Mouse (Mus musculus) adrenal gland, postnatal 4 days (tissue): ENCODE data around the gene Ncstn. TPM values are rescaled to one million over a fixed set of nuclear protein-coding genes. Genes with fewer than 3 reads are reported as not detected.

Experiments used
- DNase-seq, 2 experiments: peaks; one replicate each; pipeline ENCODE4 v3.0.0; 2021 to 2022; ENCODE audit warnings: low spot score in 2 of 2, mixed read lengths in 2 of 2
- total RNA-seq, 2 experiments: library from RNA; stranded (reverse); gene quantifications; 2 replicates each; pipeline ENCODE4 v1.2.3; 2021

Gene Ncstn
- total RNA-seq, 2 experiments from 2014 or later: 148 to 154 TPM

DNA sequence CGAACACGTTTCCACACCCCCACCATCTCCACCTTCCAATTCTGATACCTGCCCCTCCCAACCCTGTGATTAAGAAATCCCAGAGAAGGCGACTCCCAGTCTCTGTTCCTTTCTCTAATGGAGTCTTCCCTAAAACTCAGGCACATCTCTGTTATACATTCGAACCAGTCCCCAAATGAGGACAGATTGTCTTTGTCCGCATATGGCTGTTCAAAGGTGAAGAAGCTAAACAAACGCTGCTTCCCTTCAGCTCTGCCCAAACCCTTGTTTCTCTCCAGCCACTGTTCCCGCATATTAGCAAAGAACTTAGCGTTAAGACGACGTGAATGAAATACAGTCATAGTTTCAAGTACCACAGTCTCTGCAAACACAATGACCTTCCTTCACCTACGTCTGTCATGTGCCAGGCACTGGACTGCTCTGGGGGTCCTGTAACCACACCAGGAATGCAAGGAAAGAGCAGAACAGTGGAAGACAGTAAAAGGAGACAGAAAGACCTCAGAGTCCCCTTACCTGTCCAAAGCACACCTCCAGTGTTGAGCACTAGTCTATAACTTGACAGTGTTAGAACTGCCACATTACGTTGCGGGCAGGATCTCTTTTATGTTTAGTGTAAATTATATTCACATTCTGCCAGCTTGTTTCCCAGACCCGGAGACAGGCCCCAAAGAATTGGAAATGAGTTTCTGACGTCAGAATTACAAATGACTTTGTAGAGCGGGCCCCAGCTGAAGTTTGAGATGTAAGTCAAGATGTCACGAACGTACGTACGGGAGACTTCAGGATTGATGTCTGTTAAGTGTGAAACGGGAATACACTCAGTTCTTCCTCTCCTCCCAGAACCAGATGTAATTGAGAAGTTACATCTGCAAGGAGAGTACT lies 54.0 kb downstream of the Ncstn start, which contains the start of gene Vangl2:
Gene Vangl2, minus strand, starts transcription at position 51 of the 882 bp plus-strand sequence.
- no peak for DNase-seq

DNA sequence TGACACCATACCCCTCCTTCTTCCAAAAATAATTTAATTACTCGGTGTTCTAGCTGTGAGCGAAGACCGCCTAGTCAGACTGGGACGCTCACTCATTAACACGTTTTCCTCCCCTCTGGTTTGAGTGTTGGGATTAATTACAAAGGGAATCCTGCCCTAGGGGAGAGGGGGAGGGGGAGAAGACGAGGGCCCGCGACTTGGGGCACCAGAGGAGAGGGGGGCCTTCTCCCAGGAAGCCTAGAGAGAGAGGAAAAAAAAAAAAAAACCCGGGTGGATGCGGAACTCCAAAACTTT lies 54.8 kb downstream of the Ncstn start:
- no peak for DNase-seq

DNA sequence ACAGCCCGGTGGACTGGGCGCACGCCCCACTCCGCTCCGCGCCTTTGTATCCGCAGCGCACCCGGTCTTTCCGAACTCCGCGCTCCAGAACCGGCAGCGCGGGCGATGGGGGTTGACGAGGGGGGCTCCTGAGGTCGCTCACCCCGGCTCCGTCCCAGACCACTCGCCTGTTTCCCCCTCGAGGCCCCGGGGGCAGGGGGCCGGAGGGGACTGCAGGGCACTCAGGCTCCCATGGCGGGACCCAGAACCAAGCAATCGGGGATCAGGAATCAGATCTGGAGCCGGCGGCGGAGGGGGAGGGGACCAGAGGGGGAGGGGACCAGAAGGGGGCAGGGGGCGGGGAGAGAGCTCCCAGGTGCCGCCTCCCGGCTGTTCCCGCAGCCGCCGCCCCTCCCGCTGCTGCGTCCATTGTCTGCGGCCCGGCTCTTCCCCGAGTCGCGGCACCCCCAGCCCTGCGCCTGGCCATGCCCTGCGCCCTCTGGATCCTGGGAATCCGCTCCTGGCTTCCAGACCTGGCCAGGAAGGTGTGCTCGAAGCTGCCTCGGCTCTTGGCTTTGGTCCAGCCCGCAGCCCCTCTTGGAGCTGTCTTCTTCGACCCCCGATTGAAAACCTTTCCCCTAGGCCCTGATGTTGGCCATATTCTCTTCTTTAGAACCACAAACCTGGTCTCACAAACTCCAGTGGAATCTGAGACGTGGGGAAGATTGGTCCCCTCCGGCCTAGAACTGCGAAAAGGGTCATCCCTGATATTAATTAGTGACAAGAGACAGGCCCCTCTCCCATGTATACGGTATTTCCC lies 55.4 kb downstream of the Ncstn start:
- peak; percentile 78 to 80 for DNase-seq

DNA sequence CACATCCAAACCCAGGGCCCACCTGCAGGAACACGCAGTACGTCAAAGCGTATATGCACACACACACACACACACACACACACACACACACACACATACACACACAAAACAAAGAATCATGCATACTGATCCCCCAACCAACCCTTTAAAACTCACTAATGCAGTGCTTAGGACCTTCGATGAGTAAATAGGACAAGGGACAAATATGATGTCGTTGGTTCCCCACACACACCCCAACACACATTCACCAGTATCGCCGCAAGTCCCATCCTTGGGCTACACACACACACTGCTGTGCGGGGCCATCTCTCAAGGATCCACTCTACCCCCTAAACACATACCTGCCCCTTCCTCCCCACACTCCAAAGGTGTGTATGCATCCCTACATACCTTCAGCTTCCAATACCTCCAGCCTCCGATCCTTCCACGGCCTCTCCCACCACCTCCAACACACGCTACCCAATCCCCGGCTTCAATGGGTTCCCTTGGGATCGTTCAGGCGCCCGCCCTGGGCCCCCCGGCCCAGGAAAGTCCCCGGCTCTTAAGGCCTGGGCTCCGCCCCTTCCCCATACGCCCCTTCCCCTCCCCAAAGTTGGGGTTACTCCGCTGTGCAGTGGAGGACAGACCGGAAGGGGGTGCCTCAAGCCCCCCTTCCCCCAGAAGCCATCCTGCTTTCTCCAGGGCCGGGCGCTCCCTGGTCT lies 56.2 kb downstream of the Ncstn start:
- no peak for DNase-seq

DNA sequence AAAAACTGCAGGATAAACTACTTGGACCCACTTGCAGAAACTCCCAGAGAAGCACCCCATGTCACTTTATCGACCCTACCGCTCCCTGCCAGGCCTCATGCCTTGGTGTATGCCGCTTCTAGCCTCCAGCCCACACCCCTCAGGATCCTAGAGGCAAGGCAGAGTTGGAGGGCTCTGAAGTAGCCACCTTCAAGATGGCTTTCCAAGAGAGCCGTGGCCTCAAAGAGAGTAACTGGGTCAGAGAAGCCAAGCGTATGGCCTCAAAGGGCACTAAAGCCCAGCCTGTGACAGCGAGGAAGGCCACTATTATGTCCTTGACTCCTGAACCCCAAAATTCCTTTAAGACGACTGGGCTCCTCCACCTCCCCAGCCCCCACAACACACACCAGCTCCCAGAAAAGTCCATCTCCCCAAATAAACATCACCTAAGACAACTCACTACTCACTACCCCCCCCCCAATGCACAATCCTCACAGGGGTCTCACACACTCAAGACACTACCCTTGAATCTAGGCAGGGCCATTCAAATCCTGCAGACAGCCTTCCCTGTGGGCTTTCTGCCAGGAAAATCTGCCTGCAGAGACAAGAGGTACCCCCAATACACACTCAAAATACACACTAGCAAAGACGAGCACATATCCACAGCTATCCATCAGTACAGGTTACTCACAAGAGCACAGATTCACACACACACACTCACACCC lies 57.2 kb downstream of the Ncstn start:
- DNase-seq: no peak

DNA sequence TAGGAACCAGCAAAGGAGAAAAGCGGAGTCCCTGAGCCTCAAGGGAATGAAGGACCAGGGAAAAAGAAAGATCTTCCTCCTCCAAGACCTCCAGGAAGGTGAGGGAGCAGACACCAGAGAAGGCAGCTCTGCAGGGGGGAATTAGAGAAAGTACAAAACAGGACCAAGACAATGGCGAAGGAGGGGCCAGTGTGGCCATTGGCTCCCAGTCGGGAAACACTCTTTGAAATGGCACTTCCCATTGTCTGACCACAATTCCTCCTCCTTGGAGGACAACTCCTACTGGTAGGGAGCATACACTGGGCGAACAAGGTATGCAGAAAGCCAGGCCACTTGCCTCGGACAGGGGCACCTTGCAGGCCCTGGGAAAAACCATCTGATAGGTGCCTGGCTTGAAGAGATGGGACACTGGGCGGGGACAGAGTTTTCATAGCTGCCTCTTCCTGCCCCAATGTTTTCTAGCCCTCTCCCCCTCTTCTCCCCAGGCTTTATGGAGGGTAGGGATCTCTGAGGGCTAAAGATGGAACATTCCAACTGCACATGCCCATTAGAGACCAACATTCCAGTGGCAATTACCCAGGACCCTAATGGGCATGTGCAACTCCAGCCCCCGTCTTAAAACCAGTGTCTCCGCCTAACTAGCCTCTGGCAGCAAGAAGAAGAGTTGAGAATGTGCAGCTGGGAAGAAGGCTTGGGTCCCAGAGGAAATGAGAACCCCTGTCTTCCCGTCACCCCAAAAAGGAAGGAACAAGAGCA lies 58.3 kb downstream of the Ncstn start:
- no peak for DNase-seq

DNA sequence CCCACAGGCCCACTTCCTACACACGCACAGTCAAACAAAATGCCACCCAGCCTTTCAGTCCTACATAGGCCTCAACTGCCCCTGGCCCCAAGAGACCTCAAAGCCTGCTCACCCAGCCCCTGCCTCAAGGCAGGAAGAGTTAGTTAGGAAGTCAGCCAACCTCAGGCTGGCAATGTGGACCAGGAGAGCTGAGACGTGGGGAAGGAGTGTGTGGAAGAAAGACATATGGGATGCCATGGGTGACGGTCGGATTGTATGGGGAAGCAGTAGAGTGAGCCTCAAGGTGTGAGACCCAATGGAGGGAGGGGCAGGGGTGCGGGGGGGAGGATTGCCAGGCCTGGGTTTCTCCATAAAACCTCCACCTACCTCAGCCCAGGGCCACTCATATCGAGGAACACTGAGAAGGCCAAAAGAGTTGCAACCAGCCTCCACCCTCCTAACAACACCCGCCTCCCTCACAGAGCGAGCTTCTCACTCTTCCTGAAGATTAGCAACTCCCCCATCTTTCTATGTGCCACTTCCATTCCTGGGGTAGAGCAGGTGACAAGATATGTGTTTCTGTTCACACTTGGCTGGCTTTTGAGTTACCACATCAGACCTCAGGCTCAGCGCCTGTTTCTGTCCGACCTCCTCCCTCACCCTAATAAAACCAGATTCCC lies 62.6 kb downstream of the Ncstn start:
- DNase-seq: no peak

DNA sequence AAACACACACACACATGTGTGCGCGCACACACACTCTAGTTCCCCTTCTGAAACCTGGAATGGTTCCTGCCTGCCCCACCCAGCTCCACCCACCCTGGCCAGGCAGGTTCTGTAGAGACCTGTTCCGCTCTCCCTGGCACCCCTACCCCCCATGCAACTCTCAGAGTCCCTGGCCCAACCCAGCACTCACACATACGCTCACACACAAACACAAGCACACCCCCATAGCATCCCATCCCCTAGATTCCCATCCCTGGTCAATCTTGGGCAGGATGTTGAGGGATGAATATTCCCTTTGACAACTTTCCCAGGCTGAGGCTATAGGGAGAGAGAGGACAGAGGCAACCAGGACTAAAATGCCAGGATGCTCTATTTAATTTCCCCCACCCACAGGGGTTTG lies 63.3 kb downstream of the Ncstn start:
- no peak for DNase-seq

DNA sequence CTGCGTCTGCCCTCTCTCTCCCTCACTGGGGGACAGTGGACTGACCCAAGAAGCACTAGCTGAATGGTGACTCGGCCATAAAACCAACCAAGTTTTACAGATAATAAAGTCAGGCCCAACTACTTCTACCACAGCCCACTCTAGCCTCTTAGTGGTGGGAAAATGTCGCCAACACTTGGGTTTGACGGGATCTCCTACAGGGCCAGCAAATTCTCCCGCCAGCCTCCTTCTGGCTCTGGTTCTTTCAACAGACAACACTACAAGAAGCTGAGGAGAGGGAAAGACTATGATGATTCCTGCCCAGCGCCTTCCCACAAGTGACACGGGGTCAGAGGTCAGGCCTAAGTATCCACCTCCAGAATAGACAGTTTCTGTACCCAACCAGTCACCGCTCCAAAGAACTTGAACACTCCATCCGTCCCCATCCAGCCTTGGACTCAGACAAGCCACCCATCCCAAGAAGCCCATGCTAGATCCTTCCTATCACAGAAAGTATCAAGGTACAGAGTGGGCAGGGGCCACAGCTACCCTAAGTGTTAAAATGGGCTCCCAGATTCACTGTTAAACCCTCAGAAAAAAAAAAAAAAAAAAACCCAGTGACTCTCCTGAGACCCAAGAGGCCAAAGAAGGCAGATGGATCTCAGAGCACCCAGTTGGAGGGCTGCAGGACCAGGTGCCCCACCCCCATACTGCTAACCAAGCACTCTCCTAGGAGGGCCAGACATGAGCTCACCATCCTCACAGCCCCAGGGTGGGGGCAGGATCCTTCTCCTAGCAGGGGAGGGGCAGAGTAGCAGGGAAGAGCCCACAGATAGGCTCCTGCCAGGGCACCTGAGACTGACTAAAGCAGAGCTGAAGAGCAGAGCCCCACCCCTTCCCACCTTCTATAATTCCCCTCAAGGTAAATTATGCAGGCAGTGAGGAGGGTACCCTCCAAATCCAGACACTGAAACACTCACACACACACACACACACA lies 64.0 kb downstream of the Ncstn start:
- no peak for DNase-seq

DNA sequence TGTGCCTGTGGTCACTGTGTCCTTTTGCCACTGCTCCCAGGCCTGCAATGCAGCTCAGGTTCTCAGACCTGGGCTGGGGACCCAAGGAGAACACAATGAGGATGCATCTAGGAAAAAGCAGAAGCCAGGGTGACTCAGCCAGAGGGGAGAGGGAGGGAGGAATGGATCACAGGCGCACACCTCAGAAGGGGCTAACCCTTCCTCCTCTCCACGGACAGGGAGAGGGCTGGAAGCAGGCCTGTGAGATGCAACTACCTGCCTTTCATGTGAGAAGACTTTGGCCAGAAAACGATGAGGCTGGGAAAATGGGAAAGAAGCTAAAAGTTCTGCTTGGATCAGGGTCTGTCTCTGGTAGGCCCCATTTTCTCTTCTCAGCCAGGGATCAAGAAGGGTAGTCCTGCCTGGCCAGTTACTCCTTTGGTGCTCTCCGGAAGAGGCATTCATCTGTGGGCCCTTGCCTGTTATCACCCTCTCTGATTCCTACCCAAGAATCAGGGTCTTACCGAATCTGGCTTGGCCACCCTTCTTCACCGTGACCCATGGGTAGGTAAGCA lies 65.0 kb downstream of the Ncstn start:
- DNase-seq: no peak

DNA sequence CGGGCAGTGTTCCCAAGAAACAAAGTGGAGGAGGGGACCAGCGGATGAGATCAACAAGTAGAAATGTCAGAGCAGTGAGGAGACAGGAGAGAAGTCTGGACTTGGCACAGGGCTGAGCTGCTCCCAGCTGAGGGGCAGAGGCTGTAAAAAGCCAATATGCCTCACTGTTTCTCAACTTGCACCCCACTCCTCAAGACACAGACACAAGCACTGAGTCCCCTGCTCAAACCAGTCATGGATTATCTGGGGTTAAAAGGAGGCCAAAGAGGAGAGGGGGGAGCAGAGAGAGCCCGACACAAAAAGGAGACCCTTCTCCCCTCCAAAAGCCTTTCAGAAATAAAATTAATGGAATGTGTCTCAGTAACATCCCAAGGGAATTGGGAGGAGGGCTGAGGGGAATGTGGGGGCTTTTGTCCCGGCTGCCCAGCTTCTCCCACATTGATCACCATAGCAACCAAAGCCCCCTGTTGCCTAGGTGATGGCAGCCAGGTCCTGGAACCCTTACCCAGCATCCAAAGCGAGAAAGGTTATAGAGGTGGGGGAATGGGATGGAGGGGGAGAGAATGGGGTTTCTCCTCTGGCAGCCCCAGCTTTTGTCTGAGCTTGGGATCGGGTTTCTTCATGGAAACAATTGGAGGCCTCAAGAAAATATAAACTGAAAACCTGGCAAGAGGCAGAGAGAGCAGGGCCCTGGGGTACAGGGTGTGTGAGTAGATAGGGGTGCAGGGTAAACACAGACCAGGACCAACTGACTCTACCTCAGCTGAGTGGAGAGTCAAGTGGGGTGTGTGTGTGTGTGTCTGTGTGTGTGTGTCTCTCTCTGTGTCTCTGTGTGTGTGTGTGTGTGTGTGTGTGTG lies 65.7 kb downstream of the Ncstn start:
- DNase-seq: no peak

DNA sequence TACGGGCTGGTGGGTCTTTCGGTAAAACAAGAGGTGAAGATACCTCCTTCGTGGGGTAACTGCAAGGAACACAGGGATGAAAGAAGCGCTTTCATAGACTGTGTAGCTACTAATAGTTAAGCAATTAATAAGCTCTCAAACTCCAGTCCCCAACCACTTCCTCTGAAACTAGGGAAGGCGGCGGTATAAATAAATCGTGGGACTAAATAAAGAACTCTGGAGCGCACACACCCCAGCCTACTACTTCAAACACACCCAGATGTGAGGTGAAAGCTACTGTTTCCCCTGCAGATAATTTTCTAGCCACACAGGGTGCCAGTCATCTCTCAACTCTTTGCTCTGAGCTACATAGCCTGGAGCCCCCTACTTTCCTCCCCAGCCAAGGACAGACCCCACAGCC lies 66.6 kb downstream of the Ncstn start:
- DNase-seq: no peak

Other genes with a start within 250 kb of the Ncstn start
- 1 to 10 TPM; 3.8 to 5.4 TPM for gene Cd84, start 243.1 kb downstream of the Ncstn start, total RNA-seq
- under 1 TPM; 0.34 to 0.36 TPM for gene Gm10521, start 187.1 kb downstream of the Ncstn start, total RNA-seq
- under 1 TPM; 0.20 to 0.62 TPM for gene Slamf6, start 165.3 kb downstream of the Ncstn start, total RNA-seq
- 10 to 100 TPM; 16.2 to 18.7 TPM for gene Vangl2, start 54.4 kb downstream of the Ncstn start, total RNA-seq
- gene Nhlh1, start 25.2 kb downstream of the Ncstn start, total RNA-seq: under 1 TPM in 1 of 2 experiments, not detected in 1; 0.31 TPM
- 100 to 1,000 TPM; 187 to 205 TPM for gene Copa, start 266 bp downstream of the Ncstn start, total RNA-seq
- 100 to 1,000 TPM; 168 to 170 TPM for gene Pex19, start 44.0 kb upstream of the Ncstn start, total RNA-seq
- gene Dcaf8, start 65.3 kb upstream of the Ncstn start, total RNA-seq: 100 to 1,000 TPM; 177 to 181 TPM
- 10 to 100 TPM; 92.5 to 94.7 TPM for gene Pea15a, start 124.0 kb upstream of the Ncstn start, total RNA-seq
- gene Casq1, start 137.1 kb upstream of the Ncstn start, total RNA-seq: 10 to 100 TPM; 15.7 to 51.9 TPM
- under 1 TPM; 0.39 to 0.45 TPM for gene Atp1a4, start 175.6 kb upstream of the Ncstn start, total RNA-seq
- 10 to 100 TPM; 45.3 to 55.6 TPM for gene Igsf8, start 178.8 kb upstream of the Ncstn start, total RNA-seq
- gene Atp1a2, start 215.3 kb upstream of the Ncstn start, total RNA-seq: 10 to 100 TPM; 50.9 to 70.2 TPM
- gene Kcnj9, start 246.5 kb upstream of the Ncstn start, total RNA-seq: under 1 TPM; 0.11 to 0.20 TPM